Mouse (Mus musculus) bone marrow macrophage, adult 2 months (primary cell): ENCODE measurements around the gene Slc25a23.

ENCODE experiments used
- CTCF ChIP-seq: IDR thresholded peaks from 2 replicates; pipeline ENCODE4 v1.5.1; 2012; ENCODE audit warnings: low read depth, mild to moderate bottlenecking, low read length, moderate library complexity
- POLR2A ChIP-seq: IDR thresholded peaks from 2 replicates; pipeline ENCODE4 v1.6.1; 2012; ENCODE audit warnings: mild to moderate bottlenecking, low read depth, low read length, borderline replicate concordance

DNA sequence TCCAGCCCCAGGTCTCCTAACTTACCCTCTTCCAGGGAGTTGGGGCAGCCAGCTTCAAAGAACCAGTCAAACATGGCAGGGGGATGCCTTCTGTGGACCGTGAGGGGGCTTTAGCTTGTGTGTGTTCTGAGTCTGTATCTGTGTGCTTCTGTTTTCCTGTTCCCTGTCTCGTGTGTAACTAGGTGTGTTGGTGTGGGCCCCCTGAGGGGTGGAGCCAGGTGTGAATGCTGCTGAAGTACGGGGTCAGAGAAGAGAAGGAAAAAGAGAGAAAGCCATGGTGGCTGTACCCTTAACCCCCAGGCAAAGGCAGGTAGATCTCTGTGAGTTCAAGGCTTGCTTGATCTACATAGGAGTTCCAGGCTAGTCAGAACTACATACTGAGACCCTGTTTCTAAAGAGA is 17.3 kb upstream of the Slc25a23 start:
- TF ChIP-seq POLR2A (no peak), CTCF (no peak)
